Mouse (Mus musculus) forebrain, postnatal 0 days (tissue): Measurements from ENCODE around the gene Entr1. TPM values are rescaled to one million over a fixed set of nuclear protein-coding genes. Genes with fewer than 3 reads are reported as not detected.

Experiments
- ATAC-seq: fragments of 200-750 bp; cut with Nextera tagmentation; 2 replicates; pipeline ENCODE4 v1.8.0; 2017; ENCODE audit warnings: mild to moderate bottlenecking, moderate library complexity
- DNase-seq: peaks from one replicate; pipeline ENCODE4 v3.0.0-alpha.2; 2015
- H3K27ac ChIP-seq: fragments of 300-500 bp; sonication (generic); 2 replicates; pipeline ENCODE4 v1.5.1; 2014; ENCODE audit warnings: low read depth, mild to moderate bottlenecking, antibody characterized with exemption, low read length, moderate library complexity, mixed read lengths
- H3K27me3 ChIP-seq: fragments of 300-500 bp; sonication (generic); 2 replicates; pipeline ENCODE4 v1.6.1; 2014; ENCODE audit warnings: mild to moderate bottlenecking, low read length, mixed read lengths; ENCODE audit not compliant: insufficient read depth
- H3K36me3 ChIP-seq: fragments of 300-500 bp; sonication (generic); 2 replicates; pipeline ENCODE4 v1.6.1; 2014; ENCODE audit warnings: mild to moderate bottlenecking, moderate library complexity; ENCODE audit not compliant: insufficient read depth
- H3K4me1 ChIP-seq: fragments of 300-500 bp; sonication (generic); 2 replicates; pipeline ENCODE4 v1.6.1; 2014; ENCODE audit warnings: antibody characterized with exemption; ENCODE audit not compliant: insufficient read depth
- H3K4me2 ChIP-seq: fragments of 300-500 bp; sonication (generic); 2 replicates; pipeline ENCODE4 v1.6.1; 2014; ENCODE audit warnings: low read depth, mild to moderate bottlenecking, moderate library complexity
- H3K4me3 ChIP-seq: fragments of 300-500 bp; sonication (generic); 2 replicates; pipeline ENCODE4 v1.5.1; 2014; ENCODE audit warnings: low read depth, low read length, mixed read lengths
- H3K9ac ChIP-seq: fragments of 300-500 bp; sonication (generic); 2 replicates; pipeline ENCODE4 v1.6.1; 2014; ENCODE audit warnings: mild to moderate bottlenecking
- H3K9me3 ChIP-seq: fragments of 300-500 bp; sonication (generic); 2 replicates; pipeline ENCODE4 v1.6.1; 2016; ENCODE audit warnings: low read length
- CTCF ChIP-seq: sonication (generic); IDR thresholded peaks from 2 replicates; pipeline ENCODE4 v1.5.1; 2016; ENCODE audit warnings: antibody characterized with exemption, control low read depth, low read depth
- WGBS: fragments of 180-500 bp; shearing (Covaris S2); extraction: QIAGEN DNeasy Blood & Tissue Kit; methylation state at CpG from one replicate; pipeline ENCODE4 v1.1.7; 2014; 5-methylcytosine and 5-hydroxymethylcytosine counted together
- polyA plus RNA-seq: library from polyadenylated mRNA; unstranded; fragments of >200 nt; fragmentation: Nextera tagmentation; extraction: Ambion mirVana; gene quantifications from 2 replicates; pipeline ENCODE4 v1.2.1, GENCODE M21; 2015
- total RNA-seq: library from RNA; depleted of rRNA; stranded (reverse); fragments of >200 nt; gene quantifications from 2 replicates; pipeline ENCODE4 v1.2.3, GENCODE M21; 2014

Gene Entr1
- total and polyA plus RNA-seq, 2 experiments from 2014 or later, result 152 to 179 TPM

GRCm38 (mm10) chr2:26364738-26365465, 24.2 kb downstream of the Entr1 start:
- H3K9me3 ChIP-seq, result no peaks in the 10 kb centered on the region
- H3K27ac ChIP-seq, result no peak overlapping the region
- H3K4me3 ChIP-seq, result no peak overlapping the region
- no peak for TF ChIP-seq CTCF
- WGBS, result 78% methylated on average over 10 of the region's 10 CpGs
- H3K9ac ChIP-seq, result no peak overlapping the region
- H3K27me3 ChIP-seq, result no peaks in the 10 kb centered on the region
- ATAC-seq (no peak), DNase-seq (no peak)
- H3K4me2 ChIP-seq, result no peak overlapping the region
- no peaks in the 10 kb centered on the region for H3K4me1 ChIP-seq
- peaks cover 64% of the 10 kb centered on the region for H3K36me3 ChIP-seq

- ATAC-seq (no peak), DNase-seq (no peak)
- H3K9me3 ChIP-seq, result no peaks in the 10 kb centered on the region
- peaks cover 50% of the 10 kb centered on the region for H3K36me3 ChIP-seq
- H3K4me1 ChIP-seq, result no peaks in the 10 kb centered on the region
- H3K9ac ChIP-seq, result no peak overlapping the region
- 90% methylated on average over 5 of the region's 5 CpGs for WGBS
- no peak overlapping the region for H3K27ac ChIP-seq
- no peaks in the 10 kb centered on the region for H3K27me3 ChIP-seq
- H3K4me2 ChIP-seq, result no peak overlapping the region
- H3K4me3 ChIP-seq, result no peak overlapping the region
- TF ChIP-seq CTCF, result no peak
These were observed 25.6 kb downstream of the Entr1 start for GRCm38 (mm10) chr2:26363481-26363880.

- no peak overlapping the region for H3K4me3 ChIP-seq
- no peak for TF ChIP-seq CTCF
- no peaks in the 10 kb centered on the region for H3K9me3 ChIP-seq
- H3K36me3 ChIP-seq, result peaks cover 45% of the 10 kb centered on the region
- no peak for DNase-seq
- no peaks in the 10 kb centered on the region for H3K27me3 ChIP-seq
- ATAC-seq, result no peak
- no peak overlapping the region for H3K27ac ChIP-seq
- no peak overlapping the region for H3K4me2 ChIP-seq
- no peaks in the 10 kb centered on the region for H3K4me1 ChIP-seq
- no peak overlapping the region for H3K9ac ChIP-seq
- 85% methylated on average over 5 of the region's 5 CpGs for WGBS
These were observed 26.1 kb downstream of the Entr1 start for GRCm38 (mm10) chr2:26362991-26363390.

GRCm38 (mm10) chr2:26360772-26361171, 28.3 kb downstream of the Entr1 start, which contains the start of gene Card9:
Gene Card9, minus strand, starts transcription at chr2:26360918.
- no peaks in the 10 kb centered on the region for H3K9me3 ChIP-seq
- no peak within 1 kb of the TSS for H3K9ac ChIP-seq
- ATAC-seq (no peak), DNase-seq (no peak)
- H3K27me3 ChIP-seq, result no peaks in the 10 kb centered on the region
- no peak within 1 kb of the TSS for H3K27ac ChIP-seq
- WGBS, result 63% methylated on average over 3 of the region's 3 CpGs
- H3K4me1 ChIP-seq, result no peaks in the 10 kb centered on the region
- H3K4me3 ChIP-seq, result no peak within 1 kb of the TSS
- no peak for TF ChIP-seq CTCF
- H3K36me3 ChIP-seq, result peaks cover 23% of the 10 kb centered on the region
- no peak within 1 kb of the TSS for H3K4me2 ChIP-seq

- Histone ChIP-seq H3K9me3 (no peaks in the 10 kb centered on the region), H3K9ac (no peak overlapping the region), H3K4me1 (no peaks in the 10 kb centered on the region), H3K27me3 (no peaks in the 10 kb centered on the region), H3K4me2 (no peak overlapping the region), H3K4me3 (no peak overlapping the region), H3K27ac (no peak overlapping the region), H3K36me3 (peaks cover 15% of the 10 kb centered on the region)
- WGBS, result 92% methylated on average over 6 of the region's 6 CpGs
- DNase-seq (no peak), ATAC-seq (no peak)
- TF ChIP-seq CTCF, result no peak
These were observed 29.1 kb downstream of the Entr1 start for GRCm38 (mm10) chr2:26359983-26360382.

GRCm38 (mm10) chr2:26358667-26359320, 30.3 kb downstream of the Entr1 start:
- Histone ChIP-seq H3K4me3 (no peak overlapping the region), H3K27me3 (no peaks in the 10 kb centered on the region), H3K27ac (no peak overlapping the region), H3K9ac (no peak overlapping the region), H3K36me3 (peaks cover 3% of the 10 kb centered on the region; the same call in 1 of the 2 replicates), H3K4me2 (no peak overlapping the region), H3K9me3 (no peaks in the 10 kb centered on the region), H3K4me1 (no peaks in the 10 kb centered on the region)
- no peak for TF ChIP-seq CTCF
- WGBS, result 88% methylated on average over 13 of the region's 13 CpGs
- DNase-seq (no peak), ATAC-seq (no peak)

GRCm38 (mm10) chr2:26357484-26357883, 31.6 kb downstream of the Entr1 start:
- H3K4me2 ChIP-seq, result no peak overlapping the region
- no peaks in the 10 kb centered on the region for H3K36me3 ChIP-seq
- H3K4me3 ChIP-seq, result no peak overlapping the region
- no peak overlapping the region for H3K9ac ChIP-seq
- no peak for DNase-seq
- H3K27ac ChIP-seq, result no peak overlapping the region
- H3K4me1 ChIP-seq, result peaks cover 6% of the 10 kb centered on the region; the same call in 1 of the 2 replicates
- 53% methylated on average over 15 of the region's 15 CpGs for WGBS
- peak; percentile 32; the same call in 1 of the 2 replicates for TF ChIP-seq CTCF
- ATAC-seq, result no peak
- no peaks in the 10 kb centered on the region for H3K9me3 ChIP-seq
- H3K27me3 ChIP-seq, result no peaks in the 10 kb centered on the region
